Mouse (Mus musculus) midbrain, embryonic 11.5 days (tissue): ENCODE data around the gene Selenon. TPM values are rescaled to one million over a fixed set of nuclear protein-coding genes. Genes with fewer than 3 reads are reported as not detected.

Source experiments
- ATAC-seq: fragments of 200-750 bp; cut with Nextera tagmentation; 2 replicates; pipeline ENCODE4 v1.8.0; 2017; ENCODE audit warnings: moderate TSS enrichment, moderate library complexity; ENCODE audit not compliant: low FRiP score
- DNase-seq: peaks from one replicate; pipeline ENCODE4 v3.0.0; 2015; ENCODE audit warnings: low spot score; ENCODE audit errors: missing footprints
- H3K27ac ChIP-seq: fragments of 300-500 bp; sonication (generic); 2 replicates; pipeline ENCODE4 v1.5.1; 2014; ENCODE audit warnings: low read depth, low read length
- H3K27me3 ChIP-seq: fragments of 300-500 bp; sonication (generic); 2 replicates; pipeline ENCODE4 v1.6.1; 2014; ENCODE audit warnings: mild to moderate bottlenecking, low read length, moderate library complexity, mixed read lengths; ENCODE audit not compliant: control insufficient read depth, insufficient read depth
- H3K36me3 ChIP-seq: fragments of 300-500 bp; sonication (generic); 2 replicates; pipeline ENCODE4 v1.6.1; 2014; ENCODE audit warnings: mild to moderate bottlenecking, low read length, moderate library complexity, mixed read lengths; ENCODE audit not compliant: control insufficient read depth, insufficient read depth
- H3K4me1 ChIP-seq: fragments of 300-500 bp; sonication (generic); 2 replicates; pipeline ENCODE4 v1.6.1; 2014; ENCODE audit warnings: low read length; ENCODE audit not compliant: control insufficient read depth, insufficient read depth
- H3K4me2 ChIP-seq: fragments of 300-500 bp; sonication (generic); 2 replicates; pipeline ENCODE4 v1.6.1; 2014; ENCODE audit warnings: mild to moderate bottlenecking, moderate library complexity
- H3K4me3 ChIP-seq: fragments of 300-500 bp; sonication (generic); 2 replicates; pipeline ENCODE4 v1.5.1; 2014; ENCODE audit warnings: low read depth, low read length
- H3K9ac ChIP-seq: fragments of 300-500 bp; sonication (generic); 2 replicates; pipeline ENCODE4 v1.6.1; 2014; ENCODE audit warnings: low read length
- H3K9me3 ChIP-seq: fragments of 300-500 bp; sonication (generic); 2 replicates; pipeline ENCODE4 v1.6.1; 2016; ENCODE audit warnings: low read length; ENCODE audit not compliant: control insufficient read depth
- whole genome bisulfite sequencing: fragments of 180-500 bp; shearing (Covaris S2); extraction: QIAGEN DNeasy Blood & Tissue Kit; methylation state at CpG from one replicate; pipeline ENCODE4 v1.1.7; 2014; 5-methylcytosine and 5-hydroxymethylcytosine counted together
- polyA plus RNA-seq: library from polyadenylated mRNA; unstranded; fragments of >200 nt; fragmentation: Nextera tagmentation; extraction: Ambion mirVana; gene quantifications from 2 replicates; pipeline ENCODE4 v1.2.1, GENCODE M21; 2014

Gene Selenon
- polyA plus RNA-seq, 1 experiment from 2014 or later, result 24.6 TPM

DNA sequence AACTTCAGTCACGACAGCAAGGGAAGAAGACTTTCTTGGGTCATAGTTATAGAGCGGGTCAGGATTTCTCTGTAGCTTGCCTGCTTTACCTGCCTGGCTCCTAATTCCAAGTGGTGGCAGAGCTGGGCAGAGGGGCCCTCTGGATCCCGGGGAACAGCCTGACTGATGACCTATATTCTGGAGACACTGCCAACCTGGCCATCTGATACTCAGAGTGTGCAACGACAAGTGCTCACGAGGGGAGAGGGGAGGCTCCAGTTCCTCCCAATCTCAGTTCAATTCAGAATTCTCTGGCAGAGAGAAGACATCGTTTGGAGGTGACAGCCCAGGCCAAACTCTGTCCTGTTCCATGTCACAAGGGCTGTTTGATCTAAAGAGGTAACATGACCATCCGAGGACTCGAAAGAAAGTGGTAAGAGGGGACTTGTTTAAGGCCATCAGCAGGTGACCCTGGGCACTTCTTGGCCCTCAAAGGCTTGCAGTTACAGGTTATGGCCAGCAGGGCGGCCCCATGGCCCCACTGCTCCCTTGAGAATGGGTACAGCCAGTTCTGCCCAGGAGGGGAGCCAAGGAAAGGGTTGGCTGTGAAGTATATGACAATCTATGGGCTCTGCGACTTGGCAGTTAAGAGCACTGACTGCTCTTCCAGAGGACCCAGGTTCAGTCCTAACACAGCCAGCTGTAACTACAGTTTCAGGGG lies 38.4 kb upstream of the Selenon start:
- Histone ChIP-seq H3K36me3 (no peaks in the 10 kb centered on the region), H3K9ac (no peak overlapping the region), H3K27me3 (no peaks in the 10 kb centered on the region), H3K9me3 (no peaks in the 10 kb centered on the region), H3K4me3 (no peak overlapping the region), H3K27ac (no peak overlapping the region), H3K4me2 (no peak overlapping the region), H3K4me1 (no peaks in the 10 kb centered on the region)
- DNase-seq, result no peak
- no peak for ATAC-seq
- 85% methylated on average over 10 of the region's 10 CpGs for WGBS

DNA sequence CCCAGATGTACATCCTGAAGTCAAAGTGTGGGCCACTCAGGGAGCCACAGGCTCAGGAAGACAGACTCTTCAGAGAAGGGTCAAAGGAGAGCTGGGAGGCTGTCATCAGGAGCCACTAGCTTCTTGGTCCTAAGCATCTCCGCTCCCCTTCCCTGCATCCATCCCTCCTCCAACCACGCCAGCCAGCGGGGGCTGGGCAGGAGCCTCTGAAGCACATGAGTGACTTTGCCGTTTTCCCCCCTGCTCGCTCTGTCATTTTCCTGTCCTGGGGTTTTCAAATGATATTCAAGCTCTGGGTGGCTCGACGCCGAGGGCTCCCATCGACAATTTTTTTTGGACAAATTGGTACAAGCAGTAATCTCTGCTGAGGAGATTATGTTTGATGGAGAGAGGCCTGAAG lies 37.8 kb upstream of the Selenon start:
- H3K36me3 ChIP-seq, result no peaks in the 10 kb centered on the region
- WGBS, result 68% methylated on average over 9 of the region's 9 CpGs
- no peak overlapping the region for H3K4me3 ChIP-seq
- H3K9ac ChIP-seq, result no peak overlapping the region
- DNase-seq (no peak), ATAC-seq (no peak)
- no peaks in the 10 kb centered on the region for H3K9me3 ChIP-seq
- no peak overlapping the region for H3K27ac ChIP-seq
- H3K4me2 ChIP-seq, result no peak overlapping the region
- no peaks in the 10 kb centered on the region for H3K27me3 ChIP-seq
- no peaks in the 10 kb centered on the region for H3K4me1 ChIP-seq

DNA sequence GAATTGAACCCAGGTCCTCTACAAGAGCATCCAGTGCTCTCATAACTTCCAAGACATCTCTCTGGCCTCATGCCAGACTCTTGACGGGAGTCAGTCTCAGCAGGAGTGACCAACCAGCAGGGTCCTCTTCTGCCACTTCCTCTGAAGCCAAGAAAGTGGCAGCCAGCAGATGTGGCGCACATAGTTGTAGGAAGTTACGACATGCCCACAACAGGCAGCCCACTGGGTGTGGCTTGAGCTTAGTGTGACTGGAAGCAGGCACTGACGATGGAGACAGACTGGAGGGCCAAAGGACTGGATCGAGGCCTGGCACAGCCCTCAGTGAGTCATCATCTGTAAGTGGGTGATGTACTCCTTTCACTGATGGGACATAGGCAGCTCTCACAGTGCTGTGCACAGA lies 37.0 kb upstream of the Selenon start:
- H3K4me2 ChIP-seq, result no peak overlapping the region
- no peak overlapping the region for H3K27ac ChIP-seq
- 90% methylated on average over 5 of the region's 5 CpGs for WGBS
- no peaks in the 10 kb centered on the region for H3K9me3 ChIP-seq
- no peak overlapping the region for H3K4me3 ChIP-seq
- H3K27me3 ChIP-seq, result no peaks in the 10 kb centered on the region
- DNase-seq (no peak), ATAC-seq (no peak)
- H3K36me3 ChIP-seq, result no peaks in the 10 kb centered on the region
- H3K4me1 ChIP-seq, result no peaks in the 10 kb centered on the region
- H3K9ac ChIP-seq, result no peak overlapping the region

DNA sequence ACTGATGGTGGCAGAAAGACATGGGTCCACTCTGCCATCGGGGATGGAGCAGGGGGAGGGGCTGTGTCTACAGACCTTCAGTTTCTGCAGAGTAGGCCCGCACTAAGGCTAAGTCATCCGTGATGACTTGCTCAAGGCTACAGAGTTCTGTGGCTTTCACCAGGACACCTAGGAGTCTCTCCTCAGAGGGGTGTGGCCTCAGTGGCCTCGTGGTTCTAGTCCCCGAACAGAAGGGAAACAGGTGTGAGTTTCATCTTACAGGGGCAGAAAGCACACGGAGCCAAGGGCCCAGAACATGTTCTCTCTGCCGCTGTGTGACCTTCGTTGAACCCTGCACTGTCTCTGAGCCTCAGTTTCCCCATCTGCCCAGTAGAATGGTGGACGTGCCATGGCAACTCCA lies 36.3 kb upstream of the Selenon start:
- 88% methylated on average over 9 of the region's 9 CpGs for whole genome bisulfite sequencing
- Histone ChIP-seq H3K27me3 (no peaks in the 10 kb centered on the region), H3K4me2 (no peak overlapping the region), H3K36me3 (no peaks in the 10 kb centered on the region), H3K4me1 (no peaks in the 10 kb centered on the region), H3K9ac (no peak overlapping the region), H3K9me3 (no peaks in the 10 kb centered on the region), H3K4me3 (no peak overlapping the region), H3K27ac (no peak overlapping the region)
- no peak for DNase-seq
- ATAC-seq, result no peak

DNA sequence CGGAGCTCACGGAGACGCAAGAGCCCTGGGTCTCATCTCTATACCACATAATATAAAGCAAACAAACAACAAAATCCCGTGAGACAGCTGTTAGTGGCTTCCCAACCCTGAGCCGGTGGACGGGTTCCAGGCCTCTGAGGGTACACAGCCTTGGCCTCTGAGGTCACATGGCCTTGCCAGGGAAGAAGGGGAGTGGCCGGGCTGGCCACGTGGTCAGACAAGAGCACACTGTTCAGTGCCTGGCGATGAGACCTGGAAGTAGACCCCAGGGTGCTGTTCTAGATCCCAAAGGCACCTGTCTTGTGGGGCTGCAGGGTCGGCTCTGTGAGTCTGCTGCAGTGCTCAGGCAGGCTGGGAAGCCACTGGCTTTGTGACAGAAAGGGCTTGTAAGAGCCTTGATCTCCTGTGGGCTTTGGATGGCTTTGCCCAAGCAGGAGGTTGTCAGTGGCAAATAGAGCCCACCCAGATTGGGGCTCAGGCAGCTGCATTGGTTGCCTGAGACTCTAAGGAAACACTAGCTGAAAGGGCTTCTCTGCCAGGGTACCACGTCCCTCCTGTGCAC lies 35.8 kb upstream of the Selenon start:
- Histone ChIP-seq H3K27ac (no peak overlapping the region), H3K4me3 (no peak overlapping the region), H3K4me2 (no peak overlapping the region), H3K4me1 (no peaks in the 10 kb centered on the region), H3K9me3 (no peaks in the 10 kb centered on the region), H3K27me3 (no peaks in the 10 kb centered on the region), H3K9ac (no peak overlapping the region), H3K36me3 (no peaks in the 10 kb centered on the region)
- DNase-seq (no peak), ATAC-seq (no peak)
- 75% methylated on average over 11 of the region's 11 CpGs for WGBS

DNA sequence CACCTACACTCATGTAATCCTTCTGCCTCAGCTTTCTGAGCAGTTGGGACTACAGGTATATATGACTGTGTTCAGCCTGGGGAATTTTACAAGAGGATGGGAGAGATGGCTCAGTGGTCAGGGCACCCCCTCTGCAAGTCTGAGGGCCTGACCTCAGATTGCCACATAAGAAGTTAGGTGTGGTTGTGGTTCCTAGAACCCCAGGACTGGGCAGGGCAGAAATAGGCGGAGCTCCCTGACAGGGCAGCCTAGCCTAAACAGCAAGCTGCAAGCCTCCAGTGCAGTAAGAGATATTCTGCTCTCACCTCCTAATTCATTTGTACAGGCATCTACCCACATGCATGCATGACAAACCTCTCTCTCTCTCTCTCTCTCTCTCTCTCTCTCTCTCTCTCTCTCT lies 34.7 kb upstream of the Selenon start:
- Histone ChIP-seq H3K27ac (no peak overlapping the region), H3K4me3 (no peak overlapping the region), H3K4me2 (no peak overlapping the region), H3K4me1 (no peaks in the 10 kb centered on the region), H3K27me3 (no peaks in the 10 kb centered on the region), H3K36me3 (no peaks in the 10 kb centered on the region), H3K9ac (no peak overlapping the region), H3K9me3 (no peaks in the 10 kb centered on the region)
- WGBS, result 82% methylated on average over 1 of the region's 1 CpGs
- DNase-seq (no peak), ATAC-seq (no peak)

DNA sequence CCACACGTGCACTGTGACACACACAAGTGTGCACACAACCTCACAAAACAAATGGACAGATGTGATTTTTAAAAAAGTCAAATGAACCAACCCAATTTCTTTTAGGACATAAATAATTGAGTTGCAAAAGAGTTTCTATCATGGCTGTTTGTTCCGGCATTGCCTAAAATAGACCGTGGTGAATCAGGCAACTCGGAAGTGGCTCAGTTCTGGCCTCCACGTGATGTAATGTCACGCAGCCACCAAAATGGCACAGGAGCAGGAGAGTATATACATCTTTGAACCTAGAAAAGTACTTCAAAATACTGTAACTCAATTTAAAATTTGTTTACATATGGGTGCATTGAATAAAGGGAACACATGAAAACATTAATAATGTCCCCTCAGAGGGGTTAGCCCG lies 34.2 kb upstream of the Selenon start:
- peaks cover 2% of the 10 kb centered on the region; the same call in 1 of the 2 replicates for H3K4me1 ChIP-seq
- 94% methylated on average over 7 of the region's 7 CpGs for WGBS
- no peak overlapping the region for H3K4me2 ChIP-seq
- H3K9ac ChIP-seq, result no peak overlapping the region
- H3K36me3 ChIP-seq, result no peaks in the 10 kb centered on the region
- H3K27ac ChIP-seq, result no peak overlapping the region
- H3K4me3 ChIP-seq, result no peak overlapping the region
- H3K27me3 ChIP-seq, result no peaks in the 10 kb centered on the region
- ATAC-seq, result no peak
- no peak for DNase-seq
- H3K9me3 ChIP-seq, result no peaks in the 10 kb centered on the region

DNA sequence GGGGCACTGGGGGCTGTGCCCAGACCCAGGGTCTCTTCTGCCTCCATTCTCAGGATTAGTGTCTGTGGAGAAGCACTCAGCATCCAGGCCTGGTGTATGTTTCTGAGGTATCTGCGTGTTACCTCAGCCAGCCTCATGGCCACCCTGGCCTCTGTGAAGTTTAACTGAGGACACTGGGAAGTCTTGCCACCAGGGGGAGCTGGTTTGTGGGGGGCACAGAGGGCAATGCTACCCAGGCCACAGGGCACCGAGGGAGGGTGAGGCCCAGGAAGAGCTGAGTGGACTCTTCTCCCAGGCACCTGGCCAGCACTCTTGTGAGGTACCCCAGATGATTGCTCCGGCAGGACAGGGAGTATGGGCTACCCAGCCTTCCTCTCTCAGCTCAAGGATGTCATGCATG lies 31.5 kb upstream of the Selenon start:
- Histone ChIP-seq H3K9ac (no peak overlapping the region), H3K27me3 (no peaks in the 10 kb centered on the region), H3K9me3 (no peaks in the 10 kb centered on the region), H3K4me1 (peaks cover 10% of the 10 kb centered on the region), H3K27ac (no peak overlapping the region), H3K36me3 (no peaks in the 10 kb centered on the region), H3K4me2 (no peak overlapping the region), H3K4me3 (no peak overlapping the region)
- ATAC-seq, result no peak
- WGBS, result 77% methylated on average over 3 of the region's 3 CpGs
- DNase-seq, result no peak

DNA sequence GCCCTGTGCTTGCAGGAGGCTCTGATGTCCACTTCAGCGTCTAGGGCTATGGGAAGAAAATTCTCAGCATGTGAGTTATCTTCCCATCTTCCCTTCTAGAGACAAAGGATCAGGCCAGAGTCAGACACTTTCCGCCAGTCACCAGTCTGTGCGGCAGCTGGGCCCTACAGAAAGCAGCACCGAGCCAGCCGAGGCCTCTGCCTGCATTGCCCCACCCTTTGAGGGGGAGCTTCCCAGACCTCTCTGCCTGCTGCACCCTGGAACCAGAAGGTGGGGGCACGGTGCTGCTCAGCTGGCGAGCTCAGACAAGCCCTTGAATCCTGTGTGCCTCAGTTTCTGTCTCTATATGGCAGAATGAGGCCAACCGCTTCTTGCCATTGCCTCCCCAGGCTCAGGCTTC lies 29.4 kb upstream of the Selenon start:
- no peak for DNase-seq
- Histone ChIP-seq H3K9ac (no peak overlapping the region), H3K4me1 (peaks cover 10% of the 10 kb centered on the region), H3K4me3 (no peak overlapping the region), H3K4me2 (no peak overlapping the region), H3K27me3 (no peaks in the 10 kb centered on the region), H3K36me3 (no peaks in the 10 kb centered on the region), H3K27ac (no peak overlapping the region), H3K9me3 (no peaks in the 10 kb centered on the region)
- 66% methylated on average over 8 of the region's 8 CpGs for WGBS
- ATAC-seq, result no peak
